Mouse (Mus musculus): ENCODE measurements around the gene Csrp2.

DNA sequence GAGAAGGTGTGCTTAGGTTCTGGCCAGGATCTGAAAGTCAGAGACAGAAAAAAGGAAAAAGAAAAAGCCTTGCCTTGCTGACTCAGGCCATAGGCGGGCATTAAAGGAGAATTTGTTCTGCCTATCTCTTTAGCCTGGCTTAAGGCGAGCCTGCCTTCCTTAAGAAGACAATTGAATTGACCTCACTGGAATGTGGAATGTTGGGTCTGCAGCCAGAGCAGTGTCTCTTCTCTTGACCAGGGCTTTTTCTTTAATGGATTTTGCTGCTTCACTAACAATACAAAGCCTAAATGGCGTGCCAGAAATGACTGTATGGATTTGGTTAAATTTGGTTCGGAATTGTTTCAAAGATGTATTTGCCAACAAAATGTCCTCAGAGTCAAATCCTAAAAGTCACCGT lies 40.9 kb upstream of the Csrp2 start:
- TF ChIP-seq CTCF (IDR thresholded peaks at IDR 0.05; ENCODE audit: low read depth, low read length) (no peak), POLR2A (IDR thresholded peaks at IDR 0.05; ENCODE audit: insufficient read depth, low read length) (no peak), EP300 (IDR thresholded peaks at IDR 0.05; ENCODE audit: insufficient read depth, low read depth, low read length) (no peak)
